Mouse (Mus musculus): ENCODE measurements around the gene Scube2. TPM values are rescaled to one million over a fixed set of nuclear protein-coding genes. Genes with fewer than 3 reads are reported as not detected.

Gene Scube2
- total and polyA plus RNA-seq, 3 experiments, result not detected

DNA sequence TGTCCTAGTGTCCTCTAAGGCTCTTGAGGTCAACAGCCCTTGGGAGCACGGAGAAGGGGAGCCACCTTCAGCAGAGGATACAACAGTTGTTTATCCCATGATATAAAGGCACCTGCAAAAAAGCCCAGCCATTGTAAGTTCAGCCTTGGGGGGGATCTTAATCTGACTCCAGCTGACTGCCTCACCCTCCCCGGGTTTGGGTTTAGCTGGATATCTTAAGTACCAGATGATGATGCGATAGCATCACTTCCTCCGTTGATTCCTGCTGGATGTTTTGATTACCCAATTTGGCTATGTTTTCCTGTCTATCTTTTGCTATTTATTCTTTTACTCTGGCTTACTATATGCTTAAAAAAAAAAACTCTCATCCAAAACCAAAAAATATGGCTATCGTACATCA, 5.8 kb upstream of the Scube2 start:
- Histone ChIP-seq H3K36me3 (replicated peaks in 1 of 2; ENCODE audit: control insufficient read depth in 1 of 2, insufficient read depth in 1 of 2, low read length in 1 of 2) (no peaks in the 10 kb centered on the region), H3K9me3 (replicated peaks; ENCODE audit: low read length) (no peaks in the 10 kb centered on the region), H3K27ac (ENCODE audit: insufficient read depth, low read depth) (no peak overlapping the region), H3K4me2 (ENCODE audit: insufficient read depth, low read depth, poor library complexity, severe bottlenecking) (no peak overlapping the region), H3K4me1 (ENCODE audit: control insufficient read depth in 1 of 2, insufficient read depth in 2 of 2) (peaks cover 3 to 11% of the 10 kb centered on the region in 2 experiments; a peak in 3 of 4 replicates), H3K79me2 (replicated peaks; ENCODE audit: control insufficient read depth, extremely low read depth, insufficient read depth, poor library complexity, severe bottlenecking) (no peaks in the 10 kb centered on the region), H3K4me3 (replicated peaks in 1 of 3; ENCODE audit: low read depth in 2 of 3, low read length in 2 of 3, poor library complexity in 1 of 3) (no peak overlapping the region), H3K9ac (ENCODE audit: insufficient read depth, low read depth) (no peak overlapping the region), H3K27me3 (replicated peaks) (no peaks in the 10 kb centered on the region)
- in situ Hi-C loops (cut with MboI; ENCODE audit: low pct_ligation_motif_present, low pct_unique_long_range_greater_than_20kb, low sequenced_read_pairs), result no loop called here
- no peak for DNase-seq (ENCODE audit: extremely low read depth)
- TF ChIP-seq MAX (IDR thresholded peaks at IDR 0.05; ENCODE audit: low read length) (no peak), ZKSCAN1 (IDR thresholded peaks at IDR 0.05; ENCODE audit: borderline replicate concordance, low read depth, low read length) (no peak), HCFC1 (IDR thresholded peaks at IDR 0.05; ENCODE audit: low read depth, low read length) (no peak), POLR2AphosphoS2 (IDR thresholded peaks at IDR 0.05; ENCODE audit: low read depth, low read length) (no peak), RAD21 (IDR thresholded peaks at IDR 0.05; ENCODE audit: low read depth, low read length) (no peak), TBP (conservative IDR thresholded peaks at IDR 0.05; ENCODE audit: low read depth, low read length) (no peak), MYC (IDR thresholded peaks at IDR 0.05; ENCODE audit: low read depth, low read length) (no peak), TCF12 (IDR thresholded peaks at IDR 0.05; ENCODE audit: low read depth, low read length) (no peak), ZMIZ1 (IDR thresholded peaks at IDR 0.05; ENCODE audit: low read depth, low read length) (no peak), ZC3H11A (IDR thresholded peaks at IDR 0.05; ENCODE audit: low read depth, low read length) (no peak), USF1 (IDR thresholded peaks at IDR 0.05; ENCODE audit: low read depth, low read length) (no peak), E2F4 (IDR thresholded peaks at IDR 0.05; ENCODE audit: insufficient replicate concordance, low read depth, low read length) (no peak), SMC3 (IDR thresholded peaks at IDR 0.05; ENCODE audit: low read depth, low read length) (no peak), EP300 (IDR thresholded peaks at IDR 0.05; ENCODE audit: low read length) (no peak)
- dilution Hi-C loops (cut with MboI; ENCODE audit: extremely low pct_ligation_motif_present, extremely low pct_unique_long_range_greater_than_20kb, low sequenced_read_pairs), result no loop called here

DNA sequence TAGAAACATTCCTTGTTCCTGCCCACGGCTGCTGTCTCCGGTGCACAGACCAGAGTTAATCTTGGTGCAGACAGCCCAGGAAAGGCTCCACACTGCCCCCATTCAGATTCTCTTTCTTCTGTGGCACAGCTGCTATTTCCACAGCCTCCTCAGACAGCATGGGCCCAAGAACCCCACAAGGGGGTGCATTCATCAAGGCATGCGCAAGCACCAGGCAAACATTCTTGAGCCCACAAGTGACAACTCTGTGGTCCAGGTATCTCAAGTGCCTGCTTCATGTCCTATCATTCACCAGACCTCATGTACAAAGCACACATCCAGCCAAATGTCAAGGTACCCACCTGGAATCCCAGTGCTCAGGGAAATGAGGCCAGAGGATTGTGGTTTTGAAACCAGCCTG, 3.0 kb upstream of the Scube2 start:
- dilution Hi-C loops (cut with MboI; ENCODE audit: extremely low pct_ligation_motif_present, extremely low pct_unique_long_range_greater_than_20kb, low sequenced_read_pairs) (no loop called here), in situ Hi-C loops (cut with MboI; ENCODE audit: low pct_ligation_motif_present, low pct_unique_long_range_greater_than_20kb, low sequenced_read_pairs) (no loop called here)
- H3K27ac ChIP-seq (ENCODE audit: insufficient read depth, low read depth), result no peak overlapping the region
- peaks cover 0 to 5% of the 10 kb centered on the region in 2 experiments; a peak in 1 of 4 replicates for H3K4me1 ChIP-seq (ENCODE audit: control insufficient read depth in 1 of 2, insufficient read depth in 2 of 2)
- no peak overlapping the region for H3K4me3 ChIP-seq (replicated peaks in 1 of 3; ENCODE audit: low read depth in 2 of 3, low read length in 2 of 3, poor library complexity in 1 of 3)
- H3K9ac ChIP-seq (ENCODE audit: insufficient read depth, low read depth), result no peak overlapping the region
- no peaks in the 10 kb centered on the region for H3K36me3 ChIP-seq (replicated peaks in 1 of 2; ENCODE audit: control insufficient read depth in 1 of 2, insufficient read depth in 1 of 2, low read length in 1 of 2)
- H3K4me2 ChIP-seq (ENCODE audit: insufficient read depth, low read depth, poor library complexity, severe bottlenecking), result no peak overlapping the region
- peak; percentile 26 for TF ChIP-seq SMC3 (IDR thresholded peaks at IDR 0.05; ENCODE audit: low read depth, low read length)
- TF ChIP-seq CTCF (conservative IDR thresholded peaks at IDR 0.05 in 1 of 2, IDR thresholded peaks at IDR 0.05 in 1 of 2; ENCODE audit: low read depth in 2 of 2, low read length in 2 of 2), result peak in 1 of 2 experiments; percentile 52; a peak in 2 of 4 replicates
- no peak for TF ChIP-seq MAFK (IDR thresholded peaks at IDR 0.05; ENCODE audit: insufficient replicate concordance, low read length)
- no peak for TF ChIP-seq ZC3H11A (IDR thresholded peaks at IDR 0.05; ENCODE audit: low read depth, low read length)
- no peak for TF ChIP-seq MAX (IDR thresholded peaks at IDR 0.05; ENCODE audit: low read length)
- no peak for TF ChIP-seq TCF12 (IDR thresholded peaks at IDR 0.05; ENCODE audit: low read depth, low read length)
- no peaks in the 10 kb centered on the region for H3K27me3 ChIP-seq (replicated peaks)
- H3K79me2 ChIP-seq (replicated peaks; ENCODE audit: control insufficient read depth, extremely low read depth, insufficient read depth, poor library complexity, severe bottlenecking), result no peaks in the 10 kb centered on the region
- DNase-seq (ENCODE audit: extremely low read depth), result no peak
- no peaks in the 10 kb centered on the region for H3K9me3 ChIP-seq (replicated peaks; ENCODE audit: low read length)
